Mouse (Mus musculus) thymus, postnatal 0 days (tissue): ENCODE measurements at regions not wholly inside any gene's neighbourhood (a gene's known extent, or its start where the extent isn't known, plus 50 kb on each side); places are given as distances from the start of the nearest gene placed in this dataset.

Experiments
- DNase-seq: peaks from one replicate; pipeline ENCODE4 v3.0.0-alpha.2; 2015; ENCODE audit warnings: low spot score

DNA sequence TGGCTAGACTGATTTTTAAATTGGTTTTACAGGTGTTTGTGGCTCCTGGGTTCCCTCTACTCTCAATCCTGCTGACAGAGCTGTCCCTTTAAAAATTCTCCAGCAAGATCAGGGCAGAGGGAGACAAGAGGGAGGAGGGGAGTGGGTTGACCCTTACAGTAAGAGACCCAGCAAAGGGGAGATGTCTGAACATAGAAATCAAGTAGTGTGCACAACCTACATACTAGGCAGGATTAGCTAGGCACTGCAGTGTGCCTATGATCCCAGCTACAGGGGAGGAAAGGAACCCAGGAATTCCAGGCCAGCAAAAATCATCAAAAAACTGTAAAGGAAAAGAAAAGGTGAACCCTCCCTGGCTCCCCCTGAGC, 113.2 kb upstream of the Thy1 start:
- DNase-seq, result no peak

- no peak for DNase-seq
Measured at GRCm38 (mm10) chr9:43930476-43930875, 112.7 kb upstream of the Thy1 start.

GRCm38 (mm10) chr9:43934012-43934690, 109.0 kb upstream of the Thy1 start:
- no peak for DNase-seq

DNA sequence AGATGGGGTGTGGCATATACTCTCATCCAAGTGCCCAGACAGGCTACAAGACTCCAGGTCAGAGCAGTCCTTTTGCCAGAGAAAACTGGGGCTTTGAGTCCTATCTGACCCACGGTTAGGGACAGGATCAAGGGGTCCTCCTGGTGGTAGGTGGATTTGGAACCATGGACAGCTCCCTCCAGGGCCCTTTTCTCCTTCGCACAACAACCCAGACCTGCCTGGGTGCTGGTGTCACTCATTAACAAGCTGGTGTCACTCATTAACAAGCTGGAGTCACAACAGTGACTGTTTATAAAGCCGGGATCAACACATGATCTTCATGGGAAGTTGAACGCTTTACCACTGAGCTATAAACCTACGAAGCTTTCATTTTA, 108.5 kb upstream of the Thy1 start:
- DNase-seq, result no peak

DNA sequence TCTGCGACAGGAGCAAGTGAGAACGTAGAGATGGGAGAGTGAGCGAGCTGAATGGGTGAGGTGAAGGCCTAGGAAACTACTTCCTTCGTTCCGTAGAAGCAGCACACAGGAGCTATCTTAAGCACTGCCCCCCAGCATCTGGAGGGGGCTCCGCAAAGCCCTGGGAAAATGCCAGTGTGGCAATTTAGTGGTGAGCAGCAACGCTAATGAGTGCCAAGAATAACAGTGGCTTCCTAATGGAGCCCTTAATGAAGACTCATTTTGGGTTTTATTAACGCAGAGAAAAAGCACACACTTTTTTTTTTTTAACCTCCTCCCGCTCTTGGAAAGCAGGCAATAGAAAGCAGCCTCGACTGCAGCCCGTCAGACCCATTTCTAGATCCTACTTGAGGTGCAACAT, 103.8 kb upstream of the Thy1 start:
- no peak for DNase-seq

- DNase-seq, result no peak
Measured at GRCm38 (mm10) chr9:43942147-43942546, 101.0 kb upstream of the Thy1 start.

DNA sequence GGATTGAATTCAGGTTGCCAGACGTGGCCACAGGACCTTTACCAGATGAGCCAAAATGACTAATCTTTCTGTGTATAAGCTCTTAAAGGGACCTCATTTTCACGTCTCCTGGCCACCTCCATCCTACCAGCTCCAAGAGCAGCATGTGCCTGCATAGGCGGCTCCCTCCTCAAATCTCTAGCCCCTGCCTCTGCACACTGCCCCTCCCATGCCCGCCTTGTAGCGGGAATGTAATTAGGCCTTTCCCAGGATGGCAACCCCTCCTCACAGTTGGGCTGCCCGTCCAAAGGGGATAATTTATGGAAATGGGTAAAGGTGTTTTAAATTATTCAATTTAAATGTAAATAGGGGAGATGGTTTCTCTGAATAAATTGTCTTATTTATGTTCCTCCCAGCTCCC, 99.7 kb upstream of the Thy1 start:
- DNase-seq, result no peak

DNA sequence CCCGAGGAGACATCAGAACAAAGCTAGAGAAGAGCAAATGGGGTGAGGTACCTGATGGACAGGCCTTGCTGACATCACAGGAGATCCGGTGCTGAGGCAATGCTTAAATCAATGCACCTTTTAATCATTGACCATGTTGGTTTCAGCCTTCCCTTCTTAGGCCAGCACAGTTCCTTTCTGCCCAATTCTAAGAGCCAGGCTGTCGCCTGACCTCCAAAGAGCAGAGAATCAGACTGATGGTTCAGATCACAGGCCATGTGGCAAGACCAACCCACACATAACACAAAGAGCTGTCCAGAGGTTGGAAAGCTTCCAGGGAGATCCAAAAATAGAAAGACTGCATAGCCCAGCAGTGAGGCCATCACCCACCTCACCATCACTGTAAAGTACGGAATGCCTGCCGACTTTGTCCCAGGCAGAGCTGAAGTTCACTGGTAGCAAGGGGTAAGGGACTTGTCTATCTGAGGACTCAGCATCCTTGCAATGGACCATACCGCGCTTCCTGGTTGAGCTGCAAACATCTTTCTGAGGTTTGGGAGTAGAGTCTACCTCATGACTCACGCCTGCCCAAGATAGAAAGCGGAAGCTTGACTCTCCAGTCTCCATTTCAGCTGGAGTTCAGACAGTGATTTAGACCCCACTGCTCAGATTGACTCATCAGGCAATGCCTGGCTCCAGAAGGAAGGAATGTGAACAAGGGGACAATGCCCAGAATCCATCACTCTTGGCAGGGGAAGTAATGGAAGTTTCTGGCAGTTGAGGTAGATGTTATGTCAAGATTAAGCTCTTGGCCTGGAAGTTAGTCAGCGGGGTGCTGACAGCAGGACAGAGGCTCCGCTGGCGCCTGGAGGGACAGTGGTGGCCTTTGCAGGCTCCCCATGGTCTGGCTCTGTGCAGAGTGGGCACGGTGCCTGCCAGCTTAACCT, 98.1 kb upstream of the Thy1 start:
- no peak for DNase-seq

DNA sequence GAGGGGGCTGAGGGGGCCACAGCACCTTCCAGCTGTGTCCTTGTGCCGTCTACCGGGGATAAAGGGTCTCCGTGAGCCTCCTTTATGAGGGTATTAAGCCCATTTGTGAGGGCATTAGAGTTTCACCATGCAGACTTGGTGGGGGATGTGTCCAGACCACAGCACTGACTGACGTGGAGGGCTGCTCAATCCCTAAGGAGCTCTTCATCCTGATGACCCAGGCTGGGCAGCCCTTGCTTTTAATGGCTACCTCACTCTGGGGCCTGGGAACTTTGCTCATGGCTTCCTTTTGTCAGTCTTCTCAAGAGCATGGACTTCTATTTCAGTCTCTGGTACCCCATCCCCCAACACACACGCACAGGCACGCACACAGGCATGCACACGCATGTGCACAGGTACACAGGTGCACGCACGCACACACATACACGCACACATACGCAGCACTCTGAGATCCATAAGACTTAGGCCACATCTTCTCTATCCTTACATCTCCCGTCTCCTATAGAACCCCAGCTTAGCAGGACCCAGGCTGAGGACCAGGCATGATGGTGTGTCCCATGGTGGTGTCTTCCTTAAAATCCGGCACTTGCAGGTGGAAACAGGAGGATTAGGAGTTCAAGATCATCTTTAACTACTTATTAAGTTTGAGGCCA, 97.1 kb upstream of the Thy1 start:
- no peak for DNase-seq

DNA sequence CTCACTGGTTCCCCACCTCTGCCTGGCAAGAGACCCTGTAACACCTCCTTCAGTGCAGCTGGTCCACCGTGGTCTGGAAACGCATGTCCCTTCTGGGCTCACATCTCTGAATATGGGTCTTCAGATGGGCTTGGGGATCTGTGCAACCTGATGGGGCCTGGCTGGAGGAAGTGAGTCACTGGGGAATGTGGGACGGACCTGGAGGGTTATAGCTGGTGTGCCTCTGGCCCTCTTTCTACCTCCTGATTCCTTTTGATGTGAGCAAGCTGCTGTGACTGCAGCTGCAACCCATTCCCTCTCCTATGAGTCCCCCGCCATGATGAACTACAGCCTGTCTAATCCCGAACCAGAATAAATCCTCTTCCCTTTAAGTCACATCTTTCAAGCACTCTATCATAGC, 96.1 kb upstream of the Thy1 start:
- DNase-seq, result no peak

- DNase-seq, result no peak
Measured at GRCm38 (mm10) chr9:43947490-43948150, 95.6 kb upstream of the Thy1 start.

DNA sequence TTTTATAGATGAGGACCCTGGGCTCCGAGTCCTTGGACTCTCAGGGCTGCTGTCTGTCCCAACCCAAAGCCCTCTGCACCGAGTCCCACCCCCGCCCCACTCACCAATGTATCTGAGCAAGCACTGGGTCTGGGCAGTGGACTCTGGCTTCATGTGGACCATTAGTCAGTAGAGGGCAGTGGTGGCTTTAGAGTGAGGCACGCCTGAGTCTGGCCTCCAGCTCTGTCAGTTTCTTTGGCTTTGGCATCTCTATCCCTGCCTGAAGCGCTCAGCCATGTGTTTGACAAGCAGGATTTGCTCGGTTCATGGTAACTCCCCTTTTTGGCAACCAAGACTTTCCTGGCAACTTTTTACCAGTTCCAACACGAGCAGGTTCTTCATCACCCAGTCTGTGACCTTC, 90.1 kb upstream of the Thy1 start:
- DNase-seq, result no peak

- DNase-seq, result peak; percentile 46
Measured at GRCm38 (mm10) chr9:43959541-43959940, 83.6 kb upstream of the Thy1 start.

- DNase-seq, result no peak
Measured at GRCm38 (mm10) chr9:43961431-43961830, 81.8 kb upstream of the Thy1 start.

DNA sequence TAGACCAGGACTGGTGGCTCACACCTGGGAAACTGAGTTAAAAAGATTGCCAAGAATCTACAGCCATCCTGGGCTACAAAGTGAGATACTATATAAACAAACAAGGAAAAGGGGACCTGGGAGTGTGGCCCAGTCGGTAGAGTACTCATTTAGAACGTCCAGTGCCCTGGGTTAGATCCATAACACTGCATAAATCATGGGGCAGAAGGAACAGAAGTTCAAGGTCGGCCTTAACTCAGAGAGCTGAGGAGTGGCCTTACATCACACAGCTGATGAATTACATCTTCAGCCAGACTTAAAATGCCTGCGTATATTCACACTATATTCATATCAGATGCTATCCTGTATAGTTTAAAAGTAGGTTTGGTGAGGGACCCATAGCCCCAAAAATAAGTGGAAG, 78.0 kb upstream of the Thy1 start:
- DNase-seq, result no peak

DNA sequence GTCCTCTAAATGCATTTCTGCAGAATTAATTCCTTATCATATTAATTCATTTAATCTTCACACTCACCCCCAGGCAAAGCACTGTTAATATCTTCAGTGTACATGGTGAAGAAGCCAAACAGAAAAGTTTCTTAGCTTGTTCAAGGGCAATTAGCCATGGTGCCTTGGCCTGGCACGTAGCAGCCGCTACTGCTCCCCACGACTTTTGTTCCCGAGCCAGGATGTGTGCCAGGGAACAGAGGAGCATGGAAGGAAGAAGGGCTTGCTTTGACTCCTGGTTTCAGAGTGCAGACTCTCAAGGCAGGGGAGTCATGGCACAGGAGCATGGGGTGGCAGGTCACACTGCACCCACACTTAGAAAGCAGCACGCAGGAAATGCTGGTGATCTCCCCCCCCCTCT, 77.4 kb upstream of the Thy1 start:
- DNase-seq, result no peak

DNA sequence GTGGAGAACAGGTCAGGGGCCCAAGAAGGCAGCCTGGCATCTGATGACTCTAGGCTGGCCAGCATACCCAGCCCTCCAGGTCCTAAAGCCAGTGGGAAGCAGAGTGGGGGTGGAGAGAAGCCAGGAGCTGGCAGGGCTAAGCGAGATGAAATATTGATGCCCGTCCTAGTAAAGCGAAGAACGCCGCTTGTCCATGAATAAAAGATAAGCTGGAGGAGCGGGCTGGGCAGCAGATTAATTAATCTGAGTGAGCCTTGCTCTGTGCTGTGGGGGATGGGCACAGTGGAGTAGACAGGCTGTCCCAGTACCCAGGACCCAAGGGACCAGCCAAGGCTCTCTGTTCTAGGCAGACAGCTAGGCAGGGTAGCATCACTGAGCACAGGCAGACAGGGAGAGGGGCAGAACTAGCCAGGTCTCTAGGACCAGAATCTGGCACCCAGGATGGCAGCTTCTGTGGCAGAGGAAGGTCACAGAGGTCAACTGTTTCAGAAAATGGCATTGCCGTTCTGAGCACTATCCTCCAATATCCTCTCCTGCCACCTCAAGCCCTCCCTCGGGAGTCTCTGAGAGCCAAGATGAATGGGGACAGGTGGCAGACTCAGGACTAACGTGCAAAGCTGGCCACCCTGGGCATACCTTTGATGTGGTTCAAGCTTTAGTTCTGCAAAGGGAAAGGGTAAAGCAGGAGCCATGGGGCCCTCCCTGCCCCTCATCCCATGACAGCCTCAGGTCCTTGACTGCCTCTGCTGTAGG, 73.0 kb upstream of the Thy1 start:
- no peak for DNase-seq

DNA sequence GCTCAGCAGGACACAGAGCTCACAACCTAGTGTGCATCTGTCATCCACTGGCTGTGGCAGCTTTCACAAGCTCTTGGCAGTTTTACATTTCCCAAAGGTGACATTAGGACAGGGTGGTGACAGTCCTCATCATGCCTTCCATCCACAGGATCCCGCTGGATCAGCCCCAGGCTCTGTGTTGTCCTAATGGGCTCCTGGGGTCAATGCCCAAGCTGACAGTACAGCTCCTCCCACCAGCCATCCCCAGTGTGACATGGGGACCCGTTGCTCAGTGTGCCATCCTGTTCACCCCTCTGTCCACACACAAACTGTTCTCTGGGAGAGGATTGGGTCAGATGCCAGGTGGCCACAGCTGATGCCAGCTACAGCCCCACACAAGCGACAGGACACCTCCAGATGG, 72.3 kb upstream of the Thy1 start:
- no peak for DNase-seq

DNA sequence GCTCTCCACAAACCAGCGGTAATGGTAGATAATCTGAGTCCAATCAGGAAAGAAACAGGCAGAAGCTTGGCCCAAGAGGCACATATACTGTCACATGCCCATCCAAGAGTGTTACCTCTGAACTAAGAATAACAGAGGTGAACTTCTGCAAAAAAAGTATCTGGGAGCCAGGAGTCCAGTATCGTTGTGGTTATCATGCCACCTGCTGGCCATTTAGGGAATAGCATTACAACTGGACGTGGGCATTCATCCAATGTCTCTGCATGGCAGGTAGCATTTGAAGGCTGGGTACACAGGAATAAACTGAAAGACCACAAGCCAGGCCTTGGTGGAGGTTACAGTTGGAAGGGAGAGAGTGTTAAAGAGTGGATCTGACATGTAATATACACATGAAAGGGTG, 70.9 kb upstream of the Thy1 start:
- peak; percentile 57 for DNase-seq

DNA sequence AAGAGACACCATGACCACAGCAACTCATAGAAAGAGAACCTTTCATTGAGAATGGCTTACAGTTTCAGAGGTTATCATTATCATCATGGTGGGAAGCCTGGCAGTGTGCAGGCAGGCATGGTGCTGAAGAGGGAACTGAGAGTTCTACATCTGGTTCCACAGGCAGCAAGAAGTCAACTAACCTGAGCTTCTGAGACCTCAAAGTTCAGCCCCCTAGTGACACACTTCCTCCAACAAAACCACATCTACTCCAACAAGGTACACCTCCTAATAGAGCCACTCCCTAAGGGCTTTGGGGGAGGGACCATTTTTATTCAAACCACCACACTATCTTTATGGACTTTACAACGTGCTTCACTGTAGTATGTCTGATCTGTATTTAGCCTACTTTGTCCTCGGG, 67.8 kb upstream of the Thy1 start:
- DNase-seq, result no peak

DNA sequence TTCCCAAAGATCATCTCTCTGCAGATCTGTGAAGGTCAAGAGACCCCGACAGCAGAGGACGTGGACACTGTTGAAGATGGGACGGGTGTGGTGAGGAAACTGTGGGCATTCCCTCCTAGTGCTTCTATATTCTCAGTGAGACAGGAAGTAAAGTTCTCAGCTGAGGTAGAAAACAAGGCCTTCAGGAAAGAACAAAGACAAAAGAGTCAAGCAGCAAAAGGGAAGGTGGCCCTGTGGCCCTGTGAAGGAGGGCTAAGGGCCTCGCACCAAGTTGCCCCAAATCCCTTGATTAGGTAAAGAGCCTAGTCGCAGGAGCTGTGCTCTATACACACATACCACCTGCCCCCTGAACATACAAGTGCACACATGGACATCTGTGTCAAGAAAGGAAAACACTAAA, 66.8 kb upstream of the Thy1 start:
- DNase-seq, result no peak
